16 mouse cellular contexts compared by ENCODE assay signal in genomic region chr6:108374019-108374418, GRCm38 (mm10).
DNase-seq lines count a peak whose midpoint lies in the region; ATAC-seq and TF ChIP-seq lines count a peak whose summit lies in the region.
"Had no signal": no experiment of that assay in that cellular context is flagged by ENCODE, and none has a peak within 500 bp of the region (broad histone marks: within the 10 kb centered on the region; RNA-seq: fewer than 3 reads in every experiment).

No protein-coding gene starts in this region.

- H3K27ac ChIP-seq in forebrain, postnatal 0 days (ENCODE audit: low read depth, low read length), result no peak overlapping the region
- no peak overlapping the region for H3K27ac ChIP-seq in forebrain, embryonic 10.5 days
- no peak overlapping the region for H3K27ac ChIP-seq in layer of hippocampus, adult 2 months
- H3K27ac ChIP-seq: heart, embryonic 13.5 days; hindbrain, embryonic 10.5 days; liver, embryonic 14.5 days; midbrain, embryonic 12.5 days had no signal

- 66% methylated on average over 7 of the region's 7 CpGs for WGBS in forebrain, postnatal 0 days
- 79% methylated on average over 7 of the region's 7 CpGs for WGBS in forebrain, embryonic 10.5 days

- TF ChIP-seq CTCF in forebrain, postnatal 0 days (IDR thresholded peaks at IDR 0.05; ENCODE audit: low read depth), result peak; percentile 25; the same call in 1 of the 2 replicates
- TF ChIP-seq CTCF in layer of hippocampus, adult 2 months (conservative IDR thresholded peaks at IDR 0.05), result peak; percentile 66
- TF ChIP-seq CTCF in Patski (IDR thresholded peaks at IDR 0.05), result peak; percentile 46

- no peak overlapping the region for H3K4me2 ChIP-seq in forebrain, postnatal 0 days (ENCODE audit: low read depth)
- H3K4me2 ChIP-seq: heart, embryonic 13.5 days; midbrain, embryonic 12.5 days had no signal

- no peak for ATAC-seq in forebrain, postnatal 0 days
- no peak for ATAC-seq in Patski
- ATAC-seq in CD4-positive, CD25-positive, alpha-beta regulatory T cell, adult 4 months, result no peak

- H3K27me3 ChIP-seq in forebrain, postnatal 0 days (ENCODE audit: insufficient read depth, low read length), result no peaks in the 10 kb centered on the region
- H3K27me3 ChIP-seq in forebrain, embryonic 10.5 days (ENCODE audit: poor library complexity, severe bottlenecking), result no peaks in the 10 kb centered on the region
- no peaks in the 10 kb centered on the region for H3K27me3 ChIP-seq in Patski
- H3K27me3 ChIP-seq: heart, embryonic 13.5 days; midbrain, embryonic 12.5 days had no signal

- DNase-seq in forebrain, postnatal 0 days, result peak; percentile 13
- DNase-seq in forebrain, embryonic 10.5 days (ENCODE audit: extremely low spot score, low spot score), result no peak
- peak; percentile 13 to 25 for DNase-seq in layer of hippocampus, adult 2 months (ENCODE audit: low spot score in 2 of 2)
- no peak for DNase-seq in layer of hippocampus, postnatal 36 days
- DNase-seq in 3T3-L1 (ENCODE audit: low read depth, low spot score) (peak; percentile 16), Patski (ENCODE audit: low read depth, low spot score) (no peak)
- DNase-seq in natural killer cell, adult 2 months (ENCODE audit: low spot score in 2 of 2), result no peak
- DNase-seq: cerebellum, adult 8-10 months; gastrocnemius, postnatal 10 days; kidney, adult 11 months; lung, postnatal 14 days had no signal

- in situ Hi-C loops in Patski (cut with MboI; ENCODE audit: low pct_unique_long_range_greater_than_20kb), result loop anchor here (5.0 kb wide), 1 partner anchor 277 kb away; no protein-coding TSS in a partner anchor

- no peak overlapping the region for H3K4me3 ChIP-seq in forebrain, postnatal 0 days (ENCODE audit: low read depth, low read length)
- H3K4me3 ChIP-seq in forebrain, embryonic 10.5 days, result no peak overlapping the region
- no peak overlapping the region for H3K4me3 ChIP-seq in layer of hippocampus, adult 2 months
- H3K4me3 ChIP-seq: heart, embryonic 13.5 days; hindbrain, embryonic 10.5 days; midbrain, embryonic 12.5 days had no signal

- CTCF ChIA-PET in Patski (lab: Charles Lee), result interaction anchor here (1.1 to 1.8 kb wide), 3 partner anchors 14 to 276 kb away, joined by 3 to 6 read pairs (median 3); no protein-coding TSS in a partner anchor

- no peaks in the 10 kb centered on the region for H3K4me1 ChIP-seq in forebrain, postnatal 0 days (ENCODE audit: insufficient read depth)
- no peaks in the 10 kb centered on the region for H3K4me1 ChIP-seq in forebrain, embryonic 10.5 days
- H3K4me1 ChIP-seq: heart, embryonic 13.5 days; hindbrain, embryonic 10.5 days; midbrain, embryonic 12.5 days had no signal

- peaks cover 10% of the 10 kb centered on the region; the same call in 1 of the 2 replicates for H3K36me3 ChIP-seq in forebrain, postnatal 0 days (ENCODE audit: insufficient read depth)
- peaks cover 42% of the 10 kb centered on the region for H3K36me3 ChIP-seq in forebrain, embryonic 10.5 days (replicated peaks)

- POLR2A ChIA-PET in Patski (lab: Charles Lee), result no interaction called here

- H3K9me3 ChIP-seq in forebrain, postnatal 0 days (ENCODE audit: low read length), result no peaks in the 10 kb centered on the region
- H3K9me3 ChIP-seq in forebrain, embryonic 10.5 days, result no peaks in the 10 kb centered on the region
- H3K9me3 ChIP-seq: heart, embryonic 13.5 days; hindbrain, embryonic 10.5 days; midbrain, embryonic 12.5 days had no signal

- H3K9ac ChIP-seq in forebrain, postnatal 0 days, result no peak overlapping the region
- H3K9ac ChIP-seq: heart, embryonic 13.5 days; liver, embryonic 14.5 days; midbrain, embryonic 12.5 days had no signal

Comparison
In these comparisons a context has a peak if more than half of its experiments do, and no peak if none do; other contexts are left out.
1. DNase-seq: peak in forebrain, postnatal 0 days (single experiment), layer of hippocampus, adult 2 months (2 of 2) and 3T3-L1 (single experiment); none in forebrain, embryonic 10.5 days (single experiment), layer of hippocampus, postnatal 36 days (0 of 2), Patski (single experiment) and natural killer cell, adult 2 months (0 of 2).
2. Peak in every context shown above with its lines, with median percentiles within 50 percentile points of each other: CTCF ChIP-seq.